Mouse (Mus musculus) forebrain, embryonic 16.5 days (tissue): ENCODE results near the gene Map3k5. TPM values are rescaled to one million over a fixed set of nuclear protein-coding genes. Genes with fewer than 3 reads are reported as not detected.

Experiments used
- ATAC-seq: fragments of 200-750 bp; cut with Nextera tagmentation; 2 replicates; pipeline ENCODE4 v1.8.0; 2017; ENCODE audit warnings: mild to moderate bottlenecking, moderate library complexity
- H3K27ac ChIP-seq: fragments of 300-500 bp; sonication (generic); 2 replicates; pipeline ENCODE4 v1.5.1; 2014; ENCODE audit warnings: low read length, control low read depth
- H3K27me3 ChIP-seq: fragments of 300-500 bp; sonication (generic); replicated peaks from 2 replicates; pipeline ENCODE4 v1.6.1; 2014; ENCODE audit warnings: low read length; ENCODE audit not compliant: control insufficient read depth, insufficient read depth
- H3K36me3 ChIP-seq: fragments of 300-500 bp; sonication (generic); 2 replicates; pipeline ENCODE4 v1.6.1; 2014; ENCODE audit not compliant: control insufficient read depth, insufficient read depth
- H3K4me1 ChIP-seq: fragments of 300-500 bp; sonication (generic); replicated peaks from 2 replicates; pipeline ENCODE4 v1.6.1; 2014; ENCODE audit warnings: low read length; ENCODE audit not compliant: control insufficient read depth, insufficient read depth
- H3K4me2 ChIP-seq: fragments of 300-500 bp; sonication (generic); 2 replicates; pipeline ENCODE4 v1.6.1; 2014; ENCODE audit warnings: mild to moderate bottlenecking, low read length, control low read depth
- H3K4me3 ChIP-seq: fragments of 300-500 bp; sonication (generic); replicated peaks from 2 replicates; pipeline ENCODE4 v1.5.1; 2014; ENCODE audit warnings: mild to moderate bottlenecking, low read length, control low read depth
- H3K9ac ChIP-seq: fragments of 300-500 bp; sonication (generic); replicated peaks from 2 replicates; pipeline ENCODE4 v1.6.1; 2014; ENCODE audit warnings: low read depth, low read length, control low read depth
- H3K9me3 ChIP-seq: fragments of 300-500 bp; sonication (generic); 2 replicates; pipeline ENCODE4 v1.6.1; 2016; ENCODE audit warnings: low read length; ENCODE audit not compliant: control insufficient read depth
- WGBS: fragments of 180-500 bp; shearing (Covaris S2); extraction: QIAGEN DNeasy Blood & Tissue Kit; methylation state at CpG from one replicate; pipeline ENCODE4 v1.1.7; 2014; 5-methylcytosine and 5-hydroxymethylcytosine counted together
- polyA plus RNA-seq: library from polyadenylated mRNA; unstranded; fragments of >200 nt; fragmentation: Nextera tagmentation; extraction: Ambion mirVana; gene quantifications from 2 replicates; pipeline ENCODE4 v1.2.1, GENCODE M21; 2015

Gene Map3k5
- polyA plus RNA-seq, 1 experiment from 2014 or later, result 0.84 TPM

DNA sequence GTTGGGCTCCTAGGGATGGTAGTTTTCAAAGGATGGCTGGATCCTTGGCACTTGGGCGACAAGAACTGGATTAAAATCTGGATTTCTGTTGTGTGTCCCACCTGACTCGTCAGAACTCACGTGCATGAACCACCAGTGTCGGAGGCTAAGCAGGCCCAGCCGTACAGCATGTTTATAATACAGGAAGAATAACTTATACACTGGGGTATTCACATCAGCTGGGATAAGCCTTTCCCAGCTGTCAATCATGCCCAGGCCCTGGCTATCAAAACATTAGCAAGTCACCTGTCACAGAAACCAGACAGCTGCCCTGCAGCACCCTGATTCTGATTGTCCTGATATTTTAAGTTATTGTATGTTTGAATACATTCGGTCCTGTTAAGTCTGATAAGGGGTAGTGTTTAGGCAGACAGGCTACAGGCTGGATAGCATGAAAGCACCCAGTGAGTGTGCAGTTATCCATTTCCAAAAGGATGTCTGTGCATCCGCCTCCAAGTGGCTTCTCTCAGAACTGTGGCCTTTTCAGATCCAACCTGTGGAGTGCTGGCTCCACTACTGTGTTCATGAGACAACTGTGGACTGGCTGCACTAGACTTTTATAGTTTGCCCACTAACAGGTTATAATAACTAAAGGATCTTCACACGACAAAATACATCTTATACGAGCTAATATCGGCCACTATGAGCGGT, 135.6 kb downstream of the Map3k5 start:
- no peak overlapping the region for H3K27ac ChIP-seq
- H3K36me3 ChIP-seq, result no peaks in the 10 kb centered on the region
- WGBS, result 90% methylated on average over 11 of the region's 11 CpGs
- H3K4me1 ChIP-seq, result no peaks in the 10 kb centered on the region
- H3K4me3 ChIP-seq, result no peak overlapping the region
- no peaks in the 10 kb centered on the region for H3K27me3 ChIP-seq
- no peak overlapping the region for H3K4me2 ChIP-seq
- no peak overlapping the region for H3K9ac ChIP-seq
- ATAC-seq, result no peak
- no peaks in the 10 kb centered on the region for H3K9me3 ChIP-seq

DNA sequence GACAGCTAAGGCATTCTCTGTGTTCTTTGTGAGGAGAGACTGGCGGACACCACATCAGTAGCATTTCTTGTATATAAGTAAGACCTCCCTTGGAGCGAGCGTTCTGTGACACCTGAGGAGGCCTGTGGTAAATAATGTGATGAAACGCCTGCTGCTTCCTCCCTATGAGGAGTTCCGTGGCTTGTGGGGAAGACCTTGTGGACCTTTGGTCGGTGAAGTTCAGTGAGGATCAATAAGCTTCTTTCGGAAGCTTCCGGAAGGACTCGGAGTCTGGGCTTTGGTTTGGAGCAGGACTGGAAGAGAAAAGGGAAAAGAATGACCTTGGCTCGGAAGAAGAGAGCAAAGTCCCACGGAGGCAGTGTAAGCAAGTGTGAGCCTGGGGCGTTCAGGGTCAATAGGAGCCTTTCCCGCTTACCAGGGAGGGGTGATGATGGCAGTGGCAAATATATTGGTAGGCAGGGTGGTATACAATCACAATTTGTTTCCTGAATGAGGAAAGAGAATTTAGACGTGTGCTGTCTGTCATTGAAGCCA, 136.4 kb downstream of the Map3k5 start:
- Histone ChIP-seq H3K9me3 (no peaks in the 10 kb centered on the region), H3K9ac (no peak overlapping the region), H3K4me2 (no peak overlapping the region), H3K36me3 (no peaks in the 10 kb centered on the region), H3K27ac (no peak overlapping the region), H3K4me1 (no peaks in the 10 kb centered on the region), H3K4me3 (no peak overlapping the region), H3K27me3 (no peaks in the 10 kb centered on the region)
- ATAC-seq, result no peak
- WGBS, result 88% methylated on average over 14 of the region's 14 CpGs

DNA sequence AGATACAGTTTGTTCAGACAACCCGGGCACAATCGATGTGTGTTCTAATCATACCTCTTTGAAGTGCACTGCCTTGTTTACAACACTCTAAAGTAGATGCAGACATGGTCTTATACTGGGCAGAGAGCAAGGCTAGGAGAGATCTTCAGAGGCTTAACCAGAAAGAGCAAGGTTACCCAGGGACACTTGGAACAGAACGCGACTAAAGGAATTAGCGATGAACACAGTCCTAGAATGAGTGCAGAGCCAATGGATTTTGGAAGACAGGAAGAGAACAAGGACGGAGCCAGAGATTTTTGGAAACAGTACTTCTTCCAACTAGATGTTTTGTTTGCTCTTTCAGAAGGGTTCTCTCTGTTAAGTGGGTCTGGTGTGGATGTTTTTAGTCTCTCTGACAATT, 137.4 kb downstream of the Map3k5 start:
- ATAC-seq, result no peak
- 90% methylated on average over 6 of the region's 6 CpGs for WGBS

DNA sequence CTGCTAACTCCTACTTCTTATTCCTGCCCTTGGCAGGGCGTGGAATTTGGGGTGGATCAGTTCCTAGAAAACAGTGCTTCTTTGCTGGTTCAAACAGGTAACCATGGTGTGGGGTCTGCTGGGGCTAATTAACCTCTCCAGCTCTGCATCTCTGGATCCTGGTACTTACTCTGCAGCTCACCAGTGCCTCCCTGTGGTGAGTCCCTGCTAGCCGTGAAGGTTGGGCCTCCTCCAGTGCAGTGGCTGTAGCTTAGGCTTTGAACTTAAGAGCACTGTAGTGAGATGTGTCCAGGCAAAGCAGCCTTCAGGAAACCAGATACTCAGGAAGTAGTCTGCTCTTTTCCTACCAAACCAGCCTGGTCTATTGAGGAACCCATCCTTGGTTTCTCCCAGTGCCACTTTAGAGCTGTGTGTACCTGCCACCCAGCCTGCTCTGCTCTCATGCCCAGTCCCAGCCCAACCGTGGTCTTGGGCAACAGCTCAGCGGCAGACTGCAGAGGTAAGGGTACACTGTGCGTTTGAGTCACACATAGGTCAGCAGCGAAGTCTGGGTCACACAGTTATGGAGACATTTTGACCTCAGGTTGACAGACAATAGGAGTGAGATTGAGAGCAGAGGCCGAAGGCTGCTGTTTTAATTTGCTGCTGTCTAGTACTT, 139.1 kb downstream of the Map3k5 start:
- no peak overlapping the region for H3K27ac ChIP-seq
- H3K4me3 ChIP-seq, result no peak overlapping the region
- no peaks in the 10 kb centered on the region for H3K27me3 ChIP-seq
- no peaks in the 10 kb centered on the region for H3K9me3 ChIP-seq
- no peaks in the 10 kb centered on the region for H3K4me1 ChIP-seq
- no peak overlapping the region for H3K9ac ChIP-seq
- H3K36me3 ChIP-seq, result no peaks in the 10 kb centered on the region
- WGBS, result 66% methylated on average over 7 of the region's 7 CpGs
- no peak overlapping the region for H3K4me2 ChIP-seq
- peak; percentile 61; the same call in 1 of the 2 replicates for ATAC-seq

More for the DNA sequence above, 137.4 kb downstream of the Map3k5 start:
- H3K4me3 ChIP-seq, result no peak overlapping the region
- no peak overlapping the region for H3K27ac ChIP-seq
- H3K4me1 ChIP-seq, result no peaks in the 10 kb centered on the region
- H3K36me3 ChIP-seq, result no peaks in the 10 kb centered on the region
- H3K9ac ChIP-seq, result no peak overlapping the region
- H3K27me3 ChIP-seq, result no peaks in the 10 kb centered on the region
- H3K4me2 ChIP-seq, result no peak overlapping the region
- no peaks in the 10 kb centered on the region for H3K9me3 ChIP-seq

DNA sequence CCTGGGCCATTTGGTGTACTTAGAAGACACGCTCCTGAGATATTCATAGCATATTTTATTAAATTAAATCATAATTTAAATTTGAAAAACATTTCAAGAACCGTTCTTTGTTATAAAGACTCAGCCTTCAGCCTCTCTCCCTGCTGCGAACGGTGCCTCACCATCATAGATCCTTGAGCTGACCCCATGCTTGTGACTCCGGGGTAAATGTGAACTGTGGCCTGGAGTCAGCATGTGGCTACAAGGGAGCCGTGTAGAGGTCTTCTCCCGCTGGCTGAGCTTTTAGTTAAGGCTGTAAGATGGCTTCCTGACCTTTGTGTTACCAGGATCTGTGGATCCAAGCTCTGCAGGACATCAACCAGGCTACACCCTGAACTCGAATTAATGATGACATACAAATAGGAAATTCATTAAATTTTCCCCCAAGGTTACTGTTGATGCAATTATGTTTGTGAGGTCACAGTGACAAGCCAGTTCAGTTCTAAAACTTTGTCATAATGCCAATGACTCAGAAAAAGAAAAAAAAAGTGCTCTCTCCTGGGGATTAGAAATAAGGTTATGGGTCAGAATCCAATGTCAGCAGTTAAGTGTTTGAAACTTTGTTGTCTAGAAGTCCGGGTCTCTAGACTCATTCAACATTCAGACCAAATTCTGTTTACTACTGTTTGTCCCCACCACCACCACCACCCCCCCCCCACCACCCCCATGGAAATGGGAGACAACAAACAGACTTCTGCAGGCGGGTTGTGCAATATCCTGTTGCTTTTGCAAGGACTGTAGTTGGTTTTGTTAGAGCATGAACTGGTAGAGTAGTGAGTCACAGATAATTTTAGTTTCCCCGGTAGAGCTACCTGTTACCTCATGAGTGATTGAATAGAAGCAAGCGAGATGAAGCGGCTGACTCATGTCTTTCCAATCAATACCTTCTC, 142.5 kb downstream of the Map3k5 start:
- Histone ChIP-seq H3K9me3 (no peaks in the 10 kb centered on the region), H3K4me2 (no peak overlapping the region), H3K27me3 (no peaks in the 10 kb centered on the region), H3K36me3 (no peaks in the 10 kb centered on the region), H3K4me1 (no peaks in the 10 kb centered on the region), H3K27ac (no peak overlapping the region), H3K4me3 (no peak overlapping the region), H3K9ac (no peak overlapping the region)
- WGBS, result 82% methylated on average over 13 of the region's 13 CpGs
- ATAC-seq, result no peak

DNA sequence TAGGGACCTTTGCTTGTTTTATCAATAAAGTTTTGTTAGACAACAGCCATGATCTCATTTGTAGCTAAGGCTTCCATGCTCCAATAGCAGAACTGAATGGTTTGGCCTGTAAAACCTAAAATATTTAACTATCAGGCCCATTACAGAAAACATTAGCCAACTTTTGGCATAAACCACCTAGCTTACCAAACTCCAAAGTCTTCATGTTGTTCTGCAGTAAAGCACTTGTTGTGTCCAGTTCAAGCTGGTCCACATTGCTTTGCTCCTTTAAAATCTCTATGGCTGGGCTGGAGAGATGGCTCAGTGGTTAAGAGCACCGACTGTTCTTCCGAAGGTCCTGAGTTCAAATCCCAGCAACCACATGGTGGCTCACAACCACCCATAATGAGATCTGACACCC, 144.1 kb downstream of the Map3k5 start:
- Histone ChIP-seq H3K9ac (no peak overlapping the region), H3K36me3 (no peaks in the 10 kb centered on the region), H3K27ac (no peak overlapping the region), H3K27me3 (no peaks in the 10 kb centered on the region), H3K9me3 (no peaks in the 10 kb centered on the region), H3K4me1 (no peaks in the 10 kb centered on the region), H3K4me3 (no peak overlapping the region), H3K4me2 (no peak overlapping the region)
- WGBS, result 96% methylated on average over 2 of the region's 2 CpGs
- ATAC-seq, result no peak

DNA sequence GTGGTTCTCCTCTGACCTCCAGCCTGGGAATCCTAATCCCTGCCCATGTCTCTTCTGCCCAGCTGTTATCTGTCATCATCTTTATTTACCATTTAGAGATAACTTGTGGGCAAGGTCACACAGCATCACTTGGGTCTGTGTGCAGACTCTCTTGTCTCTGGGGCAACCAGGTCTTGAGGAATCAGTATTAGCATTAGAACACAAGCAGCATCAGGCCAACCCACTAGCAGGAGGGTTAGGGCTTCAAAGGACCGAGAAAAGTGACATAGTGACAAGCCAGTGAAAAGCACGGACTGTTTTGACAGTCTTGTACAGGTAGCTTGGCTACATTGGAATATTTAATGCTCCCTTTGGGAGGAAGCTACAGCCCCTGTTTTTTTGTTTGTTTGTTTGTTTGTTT, 153.6 kb downstream of the Map3k5 start:
- Histone ChIP-seq H3K4me3 (no peak overlapping the region), H3K4me1 (no peaks in the 10 kb centered on the region)

DNA sequence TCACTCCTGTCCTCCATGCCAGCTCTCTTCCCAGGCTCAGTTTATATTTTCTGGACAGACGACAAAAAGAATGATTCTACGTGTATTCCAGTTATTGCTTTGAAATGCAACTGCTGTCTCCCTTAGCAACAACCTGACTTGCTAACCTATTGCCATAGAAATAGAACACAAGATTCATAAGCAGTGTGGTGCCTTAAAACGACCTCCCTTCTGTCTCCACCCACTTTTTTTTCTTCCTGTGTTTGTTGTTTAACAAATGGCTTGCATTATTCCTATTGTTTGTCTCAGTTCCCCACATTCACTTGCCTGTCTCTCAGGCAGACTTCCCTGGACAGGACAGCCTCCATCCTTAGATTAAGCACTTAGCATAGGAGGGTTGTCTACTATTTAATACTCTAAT, 154.8 kb downstream of the Map3k5 start:
- Histone ChIP-seq H3K4me2 (no peak overlapping the region), H3K9ac (no peak overlapping the region), H3K4me1 (no peaks in the 10 kb centered on the region), H3K36me3 (no peaks in the 10 kb centered on the region), H3K27me3 (no peaks in the 10 kb centered on the region), H3K9me3 (no peaks in the 10 kb centered on the region), H3K4me3 (no peak overlapping the region), H3K27ac (no peak overlapping the region)
- 55% methylated on average over 3 of the region's 3 CpGs for WGBS
- no peak for ATAC-seq

More for the DNA sequence above, 153.6 kb downstream of the Map3k5 start:
- Histone ChIP-seq H3K9ac (no peak overlapping the region), H3K27ac (no peak overlapping the region), H3K4me2 (no peak overlapping the region), H3K9me3 (no peaks in the 10 kb centered on the region), H3K36me3 (no peaks in the 10 kb centered on the region), H3K27me3 (no peaks in the 10 kb centered on the region)
- 76% methylated on average over 2 of the region's 2 CpGs for WGBS
- ATAC-seq, result no peak

DNA sequence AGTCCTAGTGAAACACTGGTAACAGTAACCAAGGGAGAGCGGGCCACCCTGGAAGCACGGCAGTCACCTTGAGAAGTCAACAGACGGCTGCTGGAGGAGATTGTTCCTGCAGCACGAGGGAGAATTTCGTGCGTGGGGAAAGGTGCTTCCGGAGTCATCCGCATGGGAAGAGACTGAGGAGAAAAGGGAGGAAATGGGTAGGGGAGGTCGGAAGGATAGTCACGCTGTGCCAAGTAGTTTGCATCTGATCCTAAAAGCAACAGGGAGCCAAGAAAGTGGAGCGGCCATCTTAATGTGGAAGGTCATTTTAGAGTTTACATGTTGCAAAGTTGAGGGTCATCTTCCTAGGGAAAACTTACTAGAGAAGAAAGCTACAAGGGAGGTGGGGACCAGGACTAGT, 155.9 kb downstream of the Map3k5 start:
- H3K4me2 ChIP-seq, result no peak overlapping the region
- H3K36me3 ChIP-seq, result no peaks in the 10 kb centered on the region
- 95% methylated on average over 11 of the region's 11 CpGs for WGBS
- H3K27ac ChIP-seq, result no peak overlapping the region
- H3K27me3 ChIP-seq, result no peaks in the 10 kb centered on the region
- no peak for ATAC-seq
- H3K9me3 ChIP-seq, result no peaks in the 10 kb centered on the region
- H3K4me3 ChIP-seq, result no peak overlapping the region
- no peaks in the 10 kb centered on the region for H3K4me1 ChIP-seq
- no peak overlapping the region for H3K9ac ChIP-seq
